Mouse (Mus musculus): ENCODE results near the gene Gm49403.

- TF ChIP-seq CTCF (IDR thresholded peaks at IDR 0.05; ENCODE audit: insufficient read depth, low read length), result no peak
- no peak for TF ChIP-seq POLR2A (IDR thresholded peaks at IDR 0.05; ENCODE audit: borderline replicate concordance, extremely low read depth, low read depth, low read length)
These were observed 42.7 kb upstream of the Gm49403 start for GRCm38 (mm10) chr19:8841012-8841411.

All from lung, adult 2 months (tissue).